Mouse (Mus musculus): ENCODE data around the gene Ywhag. TPM values are rescaled to one million over a fixed set of nuclear protein-coding genes. Genes with fewer than 3 reads are reported as not detected.
A peak's percentile ranks its signal among the peaks of the same experiment; 100 is the strongest.

Ywhag gene
- polyA plus RNA-seq, 1 experiment = 493 TPM

DNA sequence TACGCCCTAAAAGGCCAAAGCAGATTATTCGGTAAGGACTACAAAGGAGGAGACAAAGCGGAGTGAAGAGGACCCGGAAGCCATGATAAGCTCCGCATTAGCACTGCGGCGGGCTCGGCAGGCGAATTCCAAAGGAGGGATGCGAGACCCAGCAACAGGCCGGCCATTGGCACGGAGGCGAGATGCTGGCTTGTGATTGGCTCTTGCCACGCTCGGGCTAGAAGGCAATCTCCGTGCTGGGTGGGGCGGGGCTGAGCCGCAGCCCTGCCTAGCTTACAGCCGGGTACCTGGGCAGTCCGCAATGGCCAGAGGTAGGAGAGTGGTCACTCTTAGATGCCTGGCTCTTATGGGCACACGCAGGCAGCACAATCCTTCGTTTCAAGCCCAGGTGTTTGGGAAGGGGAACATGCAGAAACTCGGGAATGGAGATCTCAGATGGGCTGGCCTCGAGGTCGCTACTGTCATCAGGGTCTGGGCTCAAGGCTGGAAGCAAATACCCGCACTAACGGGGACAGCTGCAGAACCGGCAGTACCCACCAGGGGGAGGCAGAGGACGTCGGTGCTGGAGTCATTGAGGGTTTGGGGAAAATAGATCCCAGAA, 30.8 kb downstream of the Ywhag start:
- DNase-seq = peak; percentile 99
- Histone ChIP-seq H3K27ac (ENCODE audit: insufficient read depth, low read length) (peak overlapping the region; percentile 85), H3K4me1 (ENCODE audit: control insufficient read depth, insufficient read depth, low read length) (peaks cover 8% of the 10 kb centered on the region), H3K27me3 (ENCODE audit: control insufficient read depth, insufficient read depth, low read length) (no peaks in the 10 kb centered on the region), H3K4me3 (replicated peaks; ENCODE audit: insufficient read depth, low read depth, low read length) (peak overlapping the region; percentile 60)
- under 1% methylated on average over 30 of the region's 30 CpGs for WGBS
- TF ChIP-seq CTCF (IDR thresholded peaks at IDR 0.05; ENCODE audit: borderline replicate concordance, insufficient read depth, low read depth, low read length) (peak; percentile 98), POLR2A (IDR thresholded peaks at IDR 0.05; ENCODE audit: borderline replicate concordance, insufficient read depth, low read length) (peak; percentile 99)

DNA sequence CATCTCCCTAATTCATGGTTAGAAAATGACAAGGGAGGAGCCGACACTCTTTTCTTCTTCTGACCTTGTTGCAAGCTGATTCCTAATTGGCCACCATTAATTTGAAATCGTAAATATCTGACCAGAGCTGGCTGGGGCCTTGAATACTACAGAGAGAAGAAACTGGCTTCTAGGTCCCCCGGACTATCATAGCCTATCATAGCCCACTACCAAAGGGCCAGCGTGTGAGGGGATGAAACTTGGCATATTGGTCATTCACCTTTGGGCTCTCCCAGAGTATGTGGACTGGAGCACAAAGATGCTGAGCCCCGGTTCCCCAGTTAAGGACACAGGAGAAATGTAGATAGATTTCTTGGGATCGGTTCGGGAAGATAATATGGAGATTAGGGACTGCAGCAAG, 31.4 kb downstream of the Ywhag start:
- TF ChIP-seq CTCF (IDR thresholded peaks at IDR 0.05; ENCODE audit: borderline replicate concordance, insufficient read depth, low read depth, low read length) (no peak), POLR2A (IDR thresholded peaks at IDR 0.05; ENCODE audit: borderline replicate concordance, insufficient read depth, low read length) (no peak)
- no peaks in the 10 kb centered on the region for H3K27me3 ChIP-seq (ENCODE audit: control insufficient read depth, insufficient read depth, low read length)
- peak overlapping the region; percentile 85 for H3K27ac ChIP-seq (ENCODE audit: insufficient read depth, low read length)
- peaks cover 8% of the 10 kb centered on the region for H3K4me1 ChIP-seq (ENCODE audit: control insufficient read depth, insufficient read depth, low read length)
- 16% methylated on average over 7 of the region's 7 CpGs for WGBS
- no peak for DNase-seq
- peak overlapping the region; percentile 59 for H3K4me3 ChIP-seq (replicated peaks; ENCODE audit: insufficient read depth, low read depth, low read length)

DNA sequence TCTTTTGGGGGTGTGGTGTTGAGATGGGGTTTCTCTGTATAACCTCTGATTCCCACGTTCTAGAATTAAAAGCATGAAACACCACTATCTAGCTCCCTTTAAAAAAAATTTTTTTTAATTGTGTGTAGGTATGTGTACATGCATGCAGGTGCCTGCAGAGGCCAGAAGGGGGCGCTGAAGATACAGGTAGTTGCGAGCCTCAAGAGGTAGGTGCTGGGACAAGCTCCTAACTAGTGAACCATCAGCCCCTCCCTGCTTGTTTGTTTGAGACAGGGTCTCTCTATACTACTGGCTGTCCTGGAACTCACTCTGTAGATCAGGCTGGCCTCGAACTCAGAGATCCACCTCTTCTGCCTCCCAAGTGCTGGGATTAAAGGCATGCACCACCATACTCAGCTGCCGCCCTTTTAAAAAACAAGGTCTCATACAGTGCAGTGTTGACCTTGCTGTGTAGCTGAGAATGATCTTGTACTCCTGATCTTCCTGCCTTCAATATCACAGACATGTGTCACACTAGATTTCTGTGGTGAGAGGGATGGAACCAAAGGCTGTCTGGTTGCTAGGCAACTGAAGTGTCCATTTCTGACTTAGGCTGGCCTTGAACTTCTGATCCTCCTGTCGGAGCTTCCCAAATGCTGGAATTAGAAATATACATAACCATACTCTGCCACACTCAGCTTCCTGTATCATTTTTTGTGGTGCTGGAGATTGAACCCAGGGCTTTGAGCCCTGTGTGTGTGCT, 32.9 kb downstream of the Ywhag start:
- Histone ChIP-seq H3K4me1 (ENCODE audit: control insufficient read depth, insufficient read depth, low read length) (no peaks in the 10 kb centered on the region), H3K27ac (ENCODE audit: insufficient read depth, low read length) (no peak overlapping the region), H3K27me3 (ENCODE audit: control insufficient read depth, insufficient read depth, low read length) (no peaks in the 10 kb centered on the region), H3K4me3 (replicated peaks; ENCODE audit: insufficient read depth, low read depth, low read length) (no peak overlapping the region)
- 74% methylated on average over 6 of the region's 6 CpGs for WGBS
- DNase-seq = peak in 1 of 2 experiments; percentile 22
- no peak for TF ChIP-seq CTCF (IDR thresholded peaks at IDR 0.05; ENCODE audit: borderline replicate concordance, insufficient read depth, low read depth, low read length)
- TF ChIP-seq POLR2A (IDR thresholded peaks at IDR 0.05; ENCODE audit: borderline replicate concordance, insufficient read depth, low read length) = no peak

GRCm38 (mm10) chr5:135900701-135901100, 33.7 kb downstream of the Ywhag start:
- Histone ChIP-seq H3K27ac (ENCODE audit: insufficient read depth, low read length) (no peak overlapping the region), H3K27me3 (ENCODE audit: control insufficient read depth, insufficient read depth, low read length) (no peaks in the 10 kb centered on the region), H3K4me3 (replicated peaks; ENCODE audit: insufficient read depth, low read depth, low read length) (no peak overlapping the region), H3K4me1 (ENCODE audit: control insufficient read depth, insufficient read depth, low read length) (no peaks in the 10 kb centered on the region)
- DNase-seq = peak in 1 of 2 experiments; percentile 17
- 83% methylated on average over 3 of the region's 3 CpGs for WGBS
- peak; percentile 40 for TF ChIP-seq CTCF (IDR thresholded peaks at IDR 0.05; ENCODE audit: borderline replicate concordance, insufficient read depth, low read depth, low read length)
- TF ChIP-seq POLR2A (IDR thresholded peaks at IDR 0.05; ENCODE audit: borderline replicate concordance, insufficient read depth, low read length) = no peak

GRCm38 (mm10) chr5:135899833-135900232, 34.6 kb downstream of the Ywhag start:
- H3K4me3 ChIP-seq (replicated peaks; ENCODE audit: insufficient read depth, low read depth, low read length) = no peak overlapping the region
- peak in 1 of 2 experiments; percentile 12 for DNase-seq
- no peak for TF ChIP-seq POLR2A (IDR thresholded peaks at IDR 0.05; ENCODE audit: borderline replicate concordance, insufficient read depth, low read length)
- no peak for TF ChIP-seq CTCF (IDR thresholded peaks at IDR 0.05; ENCODE audit: borderline replicate concordance, insufficient read depth, low read depth, low read length)
- H3K27me3 ChIP-seq (ENCODE audit: control insufficient read depth, insufficient read depth, low read length) = no peaks in the 10 kb centered on the region
- no peak overlapping the region for H3K27ac ChIP-seq (ENCODE audit: insufficient read depth, low read length)
- WGBS = 50% methylated on average over 4 of the region's 4 CpGs
- no peaks in the 10 kb centered on the region for H3K4me1 ChIP-seq (ENCODE audit: control insufficient read depth, insufficient read depth, low read length)

GRCm38 (mm10) chr5:135898995-135899394, 35.4 kb downstream of the Ywhag start:
- H3K4me3 ChIP-seq (replicated peaks; ENCODE audit: insufficient read depth, low read depth, low read length) = no peak overlapping the region
- 80% methylated on average over 4 of the region's 4 CpGs for WGBS
- no peak for DNase-seq
- no peaks in the 10 kb centered on the region for H3K4me1 ChIP-seq (ENCODE audit: control insufficient read depth, insufficient read depth, low read length)
- no peaks in the 10 kb centered on the region for H3K27me3 ChIP-seq (ENCODE audit: control insufficient read depth, insufficient read depth, low read length)
- H3K27ac ChIP-seq (ENCODE audit: insufficient read depth, low read length) = no peak overlapping the region
- no peak for TF ChIP-seq CTCF (IDR thresholded peaks at IDR 0.05; ENCODE audit: borderline replicate concordance, insufficient read depth, low read depth, low read length)
- TF ChIP-seq POLR2A (IDR thresholded peaks at IDR 0.05; ENCODE audit: borderline replicate concordance, insufficient read depth, low read length) = no peak

DNA sequence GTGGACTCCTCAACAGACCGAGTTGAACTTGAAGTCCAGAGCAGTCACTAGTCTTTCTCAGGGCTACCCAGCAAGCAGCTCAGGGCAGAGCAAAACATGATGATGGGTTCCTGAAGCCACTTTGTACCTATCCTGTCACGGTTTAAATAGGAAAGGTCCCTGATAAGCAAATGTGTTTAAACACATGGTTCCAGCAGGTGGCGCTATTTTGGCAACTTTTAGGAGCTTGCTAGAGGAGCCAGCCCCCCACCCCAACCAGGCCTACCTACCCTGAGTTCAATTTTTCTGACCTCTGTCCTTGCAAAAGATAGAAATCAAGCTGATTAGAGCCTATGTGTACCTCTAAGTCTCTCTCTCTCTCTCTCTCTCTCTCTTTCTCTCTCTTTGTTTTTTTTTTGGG, 36.4 kb downstream of the Ywhag start:
- Histone ChIP-seq H3K4me1 (ENCODE audit: control insufficient read depth, insufficient read depth, low read length) (no peaks in the 10 kb centered on the region), H3K4me3 (replicated peaks; ENCODE audit: insufficient read depth, low read depth, low read length) (no peak overlapping the region), H3K27ac (ENCODE audit: insufficient read depth, low read length) (no peak overlapping the region), H3K27me3 (ENCODE audit: control insufficient read depth, insufficient read depth, low read length) (no peaks in the 10 kb centered on the region)
- TF ChIP-seq POLR2A (IDR thresholded peaks at IDR 0.05; ENCODE audit: borderline replicate concordance, insufficient read depth, low read length) (no peak), CTCF (IDR thresholded peaks at IDR 0.05; ENCODE audit: borderline replicate concordance, insufficient read depth, low read depth, low read length) (peak; percentile 55; the same call in 1 of the 2 replicates)
- DNase-seq = peak; percentile 48
- WGBS = 14% methylated on average over 3 of the region's 3 CpGs

DNA sequence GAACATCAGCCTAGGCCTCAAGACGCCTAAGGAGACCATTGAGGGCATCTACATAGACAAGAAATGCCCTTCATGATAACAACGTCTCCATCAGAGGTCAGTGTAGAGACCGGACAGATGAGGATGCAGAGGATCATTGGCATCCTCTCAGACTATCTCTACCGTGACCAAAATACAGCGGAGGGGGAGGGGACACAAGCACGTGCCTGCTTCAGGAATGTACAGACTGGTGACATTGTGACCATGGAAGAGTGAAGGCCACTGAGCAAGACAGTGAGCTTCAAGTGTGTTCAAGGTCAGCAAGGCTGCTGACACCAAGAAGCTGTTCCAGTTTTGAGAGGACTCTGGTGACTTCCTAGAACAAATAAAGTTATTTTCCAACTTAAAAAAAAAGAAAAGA, 39.5 kb downstream of the Ywhag start:
- WGBS = 66% methylated on average over 6 of the region's 6 CpGs
- no peak for DNase-seq
- no peak overlapping the region for H3K27ac ChIP-seq (ENCODE audit: insufficient read depth, low read length)
- no peak for TF ChIP-seq CTCF (IDR thresholded peaks at IDR 0.05; ENCODE audit: borderline replicate concordance, insufficient read depth, low read depth, low read length)
- no peak for TF ChIP-seq POLR2A (IDR thresholded peaks at IDR 0.05; ENCODE audit: borderline replicate concordance, insufficient read depth, low read length)
- no peaks in the 10 kb centered on the region for H3K27me3 ChIP-seq (ENCODE audit: control insufficient read depth, insufficient read depth, low read length)
- H3K4me1 ChIP-seq (ENCODE audit: control insufficient read depth, insufficient read depth, low read length) = no peaks in the 10 kb centered on the region
- no peak overlapping the region for H3K4me3 ChIP-seq (replicated peaks; ENCODE audit: insufficient read depth, low read depth, low read length)
